Mouse (Mus musculus): ENCODE measurements around the gene Cstf3.
A peak's percentile ranks its signal among the peaks of the same experiment; 100 is the strongest.
"Not testable (repeated sequence)": the region's sequence is repeated elsewhere in the genome, so short reads cannot be mapped to it uniquely, and the experiment has no call there.

Cstf3 gene

DNA sequence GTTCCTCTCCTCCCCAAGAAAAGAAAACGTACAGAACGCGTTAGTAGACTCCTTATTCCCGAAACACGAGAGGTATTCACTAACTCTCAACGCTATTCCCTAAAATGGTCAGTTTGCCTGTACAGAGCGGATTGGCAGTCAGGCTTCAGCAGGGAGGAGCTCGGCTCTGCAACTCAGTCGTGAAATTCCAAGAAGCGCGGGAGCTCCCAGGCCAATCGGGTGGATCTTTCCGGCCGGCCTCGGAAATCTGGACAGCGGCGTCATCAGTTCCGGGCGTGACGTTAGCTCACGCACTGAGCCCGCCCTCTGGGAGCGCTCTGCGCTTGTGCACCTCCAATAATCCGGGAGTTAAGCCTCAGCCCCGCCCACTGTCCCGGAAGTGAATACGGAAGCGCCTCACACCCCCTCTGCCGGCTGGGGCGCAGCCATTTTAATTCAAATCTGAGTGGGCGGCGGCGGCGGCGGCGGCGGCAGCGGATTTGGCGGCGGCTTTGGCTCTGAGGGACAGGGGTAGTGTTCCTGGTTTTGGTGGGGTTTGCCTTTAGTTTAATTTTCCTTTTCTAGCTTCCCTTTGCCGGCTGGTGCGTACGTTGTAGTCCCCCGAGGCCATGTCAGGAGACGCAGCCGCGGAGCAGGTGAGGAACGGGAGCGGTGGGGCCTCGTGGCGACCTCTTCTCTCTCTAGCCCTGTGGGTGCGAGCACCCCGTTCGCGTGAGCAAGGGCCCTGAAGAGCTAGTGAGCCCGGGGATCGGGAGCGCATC lies at the start of gene Cstf3:
Gene Cstf3, plus strand, starts transcription at position 456 of the 761 bp plus-strand sequence.
- peak; percentile 93 to 95 for DNase-seq (ENCODE audit: low spot score in 2 of 2)

DNA sequence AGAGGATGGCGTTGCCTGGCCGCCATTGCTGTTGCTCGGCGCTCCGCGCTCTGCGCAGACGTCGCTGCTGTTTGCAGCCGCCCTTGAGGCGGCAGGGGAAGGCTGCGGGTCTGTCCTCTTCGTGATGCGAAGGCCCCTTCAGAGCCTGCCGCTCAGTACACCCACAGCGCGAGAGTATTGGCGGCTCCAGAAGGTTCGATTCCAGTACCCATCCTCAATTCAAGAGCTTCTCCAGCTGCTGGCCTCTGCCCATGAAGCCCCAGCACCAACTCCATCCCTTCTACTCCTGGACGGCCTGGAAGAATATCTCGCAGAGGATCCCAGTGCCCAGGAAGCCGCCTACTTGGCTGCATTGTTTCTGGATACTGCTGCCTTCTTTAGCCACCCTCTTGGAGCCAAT lies 33.6 kb upstream of the Cstf3 start:
- DNase-seq (ENCODE audit: low spot score in 2 of 2), result not testable (repeated sequence)

DNA sequence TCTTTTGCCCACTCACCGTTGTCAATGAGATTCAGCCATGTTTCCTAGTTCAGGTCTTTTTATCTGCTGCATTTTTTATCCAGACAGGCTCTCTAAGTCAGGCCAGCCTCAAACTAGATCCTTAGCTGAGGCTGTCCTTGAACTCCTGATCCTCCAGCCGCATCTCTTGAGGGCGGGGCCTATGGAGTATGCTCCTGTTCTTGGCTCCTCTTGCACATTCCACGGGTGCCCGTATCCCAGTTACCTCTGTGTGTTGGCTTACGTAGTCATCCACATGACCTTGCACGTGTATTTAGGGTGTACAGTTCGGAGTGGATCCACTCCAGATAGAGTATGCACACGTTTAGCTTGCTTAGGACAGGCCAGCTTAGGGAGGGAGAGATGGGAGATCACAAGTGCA lies 32.6 kb upstream of the Cstf3 start:
- DNase-seq (ENCODE audit: low spot score in 2 of 2), result no peak

DNA sequence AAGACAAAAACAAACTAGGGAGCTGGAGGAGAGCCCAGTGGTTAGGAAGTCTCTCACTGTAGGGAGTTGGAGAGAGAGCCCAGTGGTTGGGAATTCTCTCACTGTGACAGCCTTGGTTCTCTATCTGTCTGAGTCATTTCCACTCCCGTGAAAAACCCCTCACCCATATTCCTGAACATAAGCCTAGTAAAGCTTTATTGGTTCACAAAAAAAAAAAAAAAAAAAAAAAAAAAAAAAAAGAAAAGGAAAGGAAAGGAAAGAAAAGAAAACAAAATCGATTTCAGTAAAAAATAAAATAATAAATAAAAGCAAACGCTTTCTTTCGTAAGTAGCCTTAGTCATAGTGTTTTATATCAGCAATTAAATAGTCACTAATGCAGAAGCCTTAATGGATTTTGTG lies 32.0 kb upstream of the Cstf3 start:
- DNase-seq (ENCODE audit: low spot score in 2 of 2), result no peak

DNA sequence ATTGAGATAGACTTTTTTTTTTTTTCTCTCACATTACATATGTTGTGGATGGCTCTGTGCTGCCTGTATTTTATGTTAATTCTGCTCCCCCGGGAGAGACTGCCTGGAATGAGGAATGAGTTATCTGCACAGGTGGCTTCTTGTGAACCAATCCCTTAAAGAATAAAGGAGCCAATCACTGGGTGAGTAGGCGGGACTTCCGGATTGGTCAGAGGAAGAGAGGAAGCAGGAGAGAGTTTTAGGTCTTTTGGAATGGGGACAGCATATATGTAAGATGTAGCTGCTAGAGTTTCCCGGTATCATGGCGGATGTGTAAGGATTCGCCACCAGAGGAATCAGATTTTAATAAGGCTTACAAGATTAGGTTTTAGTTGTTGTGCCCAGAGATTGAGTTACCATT lies 31.4 kb upstream of the Cstf3 start:
- no peak for DNase-seq (ENCODE audit: low spot score in 2 of 2)

DNA sequence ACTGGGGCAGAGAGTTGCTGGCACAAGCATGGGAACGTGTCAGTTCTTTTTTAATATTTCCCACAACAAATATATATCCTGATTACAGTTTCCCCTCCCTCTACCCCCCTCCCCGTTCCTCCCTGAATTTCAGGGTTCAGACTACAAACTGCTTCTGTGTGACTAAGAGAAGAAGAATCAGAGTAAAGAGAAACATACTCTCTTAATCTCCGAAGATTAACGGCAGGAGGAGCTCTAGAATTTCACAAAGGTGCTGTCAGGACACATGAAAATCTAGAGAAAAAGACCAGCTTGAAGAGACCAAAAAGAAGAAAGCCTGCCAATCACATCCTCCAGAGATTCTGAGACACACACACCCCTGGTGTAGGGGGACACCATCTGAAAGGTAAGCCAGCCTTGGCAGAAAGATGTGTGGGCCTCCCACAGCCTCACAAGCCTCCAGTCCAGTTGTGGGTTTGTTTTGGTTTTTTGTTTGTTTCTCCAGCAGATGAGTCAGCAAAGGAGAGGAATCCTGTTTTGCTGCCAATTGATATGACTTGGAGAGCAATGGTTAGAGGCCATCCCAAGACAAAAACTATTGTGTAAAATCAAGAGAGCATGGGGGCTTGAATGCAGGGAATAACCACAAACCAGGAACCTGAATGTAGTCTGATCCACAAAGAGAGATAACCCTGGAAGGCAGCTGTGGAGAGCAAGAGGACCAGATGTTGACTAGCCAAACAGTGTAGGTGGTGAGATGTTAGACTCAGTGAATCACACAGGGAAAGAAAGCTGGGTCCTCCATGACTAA lies 30.5 kb upstream of the Cstf3 start:
- DNase-seq (ENCODE audit: low spot score in 2 of 2), result no peak

DNA sequence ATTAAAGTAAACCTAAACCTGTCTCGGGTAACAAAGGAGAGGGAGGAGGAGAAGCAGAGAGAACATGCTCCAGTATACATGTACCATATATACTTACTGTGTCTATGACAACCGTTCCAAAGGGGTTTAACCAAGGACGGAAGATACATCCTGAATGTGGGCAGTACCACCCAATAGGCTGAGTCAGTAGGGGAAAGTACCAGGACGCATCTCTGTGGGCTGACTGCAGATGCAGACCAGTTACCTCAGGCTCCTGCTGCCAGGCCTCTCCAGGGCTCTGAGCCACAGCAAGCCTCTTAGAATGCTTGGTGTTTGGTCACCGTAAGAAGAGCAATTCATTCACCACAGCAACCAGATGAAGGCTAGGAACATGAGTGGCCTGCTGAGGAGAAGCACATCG lies 28.9 kb upstream of the Cstf3 start:
- DNase-seq (ENCODE audit: low spot score in 2 of 2), result no peak

DNA sequence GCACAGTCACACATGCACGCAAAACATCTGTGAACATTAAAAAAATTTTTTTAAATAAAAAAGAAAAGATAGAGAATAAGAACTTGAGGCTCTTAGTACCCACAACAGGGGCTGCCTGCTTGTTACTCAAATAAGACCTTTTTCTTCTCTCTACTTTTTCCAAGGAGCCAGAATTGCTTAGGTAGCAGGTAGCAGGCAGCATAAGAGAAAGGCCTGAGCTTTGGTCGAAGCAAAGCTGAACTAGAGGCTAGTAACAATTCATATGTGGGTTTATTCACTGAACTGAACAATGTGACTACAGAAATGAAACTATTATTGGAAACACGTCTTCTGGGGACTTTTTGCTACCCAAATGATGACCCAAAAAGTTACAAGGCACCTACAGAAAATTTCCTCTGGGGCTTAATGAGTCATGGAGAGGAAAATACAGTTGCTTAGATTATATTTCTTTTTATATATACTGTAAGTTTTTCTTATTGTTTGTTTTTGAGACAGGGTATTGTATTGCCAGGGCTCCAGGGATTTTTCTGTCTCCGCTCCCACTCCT lies 28.3 kb upstream of the Cstf3 start:
- DNase-seq (ENCODE audit: low spot score in 2 of 2), result no peak

DNA sequence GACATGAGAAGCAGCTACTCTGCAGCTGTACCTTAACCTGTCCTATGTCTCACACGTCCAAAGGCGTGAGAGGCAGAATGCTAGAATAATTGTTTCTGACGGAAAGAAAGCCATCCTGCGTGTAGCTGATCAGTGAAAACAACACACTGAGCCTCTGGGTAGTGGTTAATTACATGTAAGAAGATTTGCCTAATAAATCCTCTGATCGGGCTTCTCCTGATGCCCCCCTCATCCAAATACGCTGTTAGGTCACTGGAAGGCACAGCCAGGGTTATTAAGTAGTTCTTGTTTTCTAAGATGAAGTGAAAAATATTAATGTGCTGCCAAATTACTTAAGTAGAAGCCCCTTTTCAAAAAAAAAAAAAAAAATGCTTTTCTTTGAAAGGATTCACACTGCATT lies 18.3 kb upstream of the Cstf3 start:
- no peak for DNase-seq (ENCODE audit: low spot score in 2 of 2)

DNA sequence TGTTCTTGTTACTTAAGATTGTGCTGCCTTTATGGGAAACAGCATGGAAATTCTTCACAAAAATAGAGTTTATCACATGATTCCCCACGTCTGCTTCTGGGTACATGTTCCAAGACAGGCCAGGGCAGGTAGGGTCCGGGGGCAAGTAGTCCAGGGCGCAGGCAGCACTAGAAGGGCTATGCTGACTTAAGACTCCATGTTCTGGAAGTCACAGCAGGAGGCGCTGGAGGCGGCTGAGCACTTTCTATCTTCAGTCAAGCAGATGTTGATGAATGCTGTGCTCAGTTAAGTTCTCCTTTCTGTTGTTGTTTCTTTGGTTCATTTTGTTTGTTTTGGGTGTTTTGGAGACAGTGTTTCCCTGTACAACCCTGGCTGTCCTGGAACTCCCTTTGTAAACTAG lies 14.1 kb upstream of the Cstf3 start:
- no peak for DNase-seq (ENCODE audit: low spot score in 2 of 2)

DNA sequence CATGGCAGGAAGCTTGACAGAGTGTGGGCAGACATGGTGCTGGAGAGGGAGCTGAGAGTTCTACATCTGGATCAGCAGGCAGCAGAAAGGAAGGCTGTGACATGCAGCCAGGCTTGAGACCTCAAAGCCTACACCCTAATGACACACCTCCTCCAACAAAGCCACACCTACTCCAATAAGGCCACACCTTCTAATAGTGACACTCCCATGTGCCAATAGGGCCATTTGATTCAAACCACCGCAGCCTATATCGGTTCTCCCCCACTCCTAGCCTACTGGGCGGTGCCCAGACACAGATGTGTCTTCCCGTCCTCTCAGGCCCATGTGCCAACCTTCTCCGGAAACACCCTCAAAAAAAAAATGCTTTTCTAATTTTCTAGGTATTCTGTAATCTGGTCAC lies 12.3 kb upstream of the Cstf3 start:
- DNase-seq (ENCODE audit: low spot score in 2 of 2), result no peak

DNA sequence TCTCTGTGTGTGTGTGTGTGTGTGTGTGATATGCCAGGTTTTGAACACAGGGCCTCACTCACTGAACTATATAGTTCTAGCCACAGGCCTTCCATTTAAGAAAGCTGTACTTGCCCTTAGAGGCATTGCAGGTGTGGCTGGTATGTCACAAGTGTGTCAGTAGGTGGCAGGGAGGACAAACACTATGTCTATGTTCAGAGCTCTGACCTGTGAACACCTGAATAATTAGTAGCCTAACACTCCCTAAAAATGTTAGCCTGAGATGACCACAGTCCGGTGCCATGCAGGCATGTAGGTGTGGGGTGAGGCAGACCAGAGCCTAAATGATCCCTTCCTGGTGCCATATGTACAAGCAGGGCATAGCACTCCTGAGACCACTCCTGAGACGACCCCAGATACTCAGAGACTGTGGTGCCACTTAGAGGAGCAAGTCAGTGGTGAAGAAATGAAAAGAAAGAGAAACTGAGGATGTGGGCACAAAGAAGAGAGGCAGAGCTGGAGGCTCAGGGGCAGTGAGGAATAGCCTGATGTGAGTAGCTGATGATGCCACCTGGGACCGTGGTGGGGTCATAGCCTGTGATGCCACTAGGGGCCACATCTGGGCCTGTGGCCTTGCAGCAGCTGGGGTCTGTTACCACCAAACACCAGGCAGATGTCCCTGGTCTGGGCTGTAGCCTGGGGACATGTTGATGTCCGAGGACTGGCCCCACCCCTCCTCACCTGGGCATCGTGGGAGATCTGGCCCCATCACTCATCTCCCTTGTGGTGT lies 11.3 kb upstream of the Cstf3 start:
- no peak for DNase-seq (ENCODE audit: low spot score in 2 of 2)

DNA sequence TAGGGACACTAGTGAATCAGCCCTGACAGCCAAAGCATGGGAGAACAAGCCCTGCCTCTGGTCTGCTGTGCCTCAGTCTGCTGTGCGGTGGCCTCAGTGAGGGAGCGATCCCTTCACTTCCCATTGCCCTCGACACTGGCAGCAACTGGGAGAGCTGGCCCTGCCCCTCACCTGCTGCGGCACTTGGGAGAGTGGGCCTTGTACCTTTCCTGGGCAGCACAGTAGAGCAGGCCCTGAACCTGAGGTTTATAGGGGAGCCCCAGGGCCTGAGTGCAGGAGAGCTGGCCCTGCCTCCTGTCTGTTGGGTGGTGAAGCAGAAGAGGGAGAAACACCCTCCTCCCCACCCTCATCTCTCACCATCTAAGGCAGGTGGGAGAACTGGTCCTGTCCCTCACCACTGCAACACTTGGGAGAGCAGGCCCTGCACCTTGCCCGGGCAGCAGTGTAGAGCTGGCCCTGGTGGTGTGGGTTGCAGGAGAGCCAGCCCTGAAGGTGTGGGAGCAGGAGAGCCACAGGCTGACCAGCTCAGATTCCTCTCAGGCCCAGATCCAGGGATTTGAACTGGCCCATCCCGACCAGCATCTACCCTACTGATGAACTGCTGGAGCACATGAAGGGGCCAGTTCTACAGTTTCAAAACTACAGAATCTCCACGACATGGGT lies 10.4 kb upstream of the Cstf3 start:
- no peak for DNase-seq (ENCODE audit: low spot score in 2 of 2)

DNA sequence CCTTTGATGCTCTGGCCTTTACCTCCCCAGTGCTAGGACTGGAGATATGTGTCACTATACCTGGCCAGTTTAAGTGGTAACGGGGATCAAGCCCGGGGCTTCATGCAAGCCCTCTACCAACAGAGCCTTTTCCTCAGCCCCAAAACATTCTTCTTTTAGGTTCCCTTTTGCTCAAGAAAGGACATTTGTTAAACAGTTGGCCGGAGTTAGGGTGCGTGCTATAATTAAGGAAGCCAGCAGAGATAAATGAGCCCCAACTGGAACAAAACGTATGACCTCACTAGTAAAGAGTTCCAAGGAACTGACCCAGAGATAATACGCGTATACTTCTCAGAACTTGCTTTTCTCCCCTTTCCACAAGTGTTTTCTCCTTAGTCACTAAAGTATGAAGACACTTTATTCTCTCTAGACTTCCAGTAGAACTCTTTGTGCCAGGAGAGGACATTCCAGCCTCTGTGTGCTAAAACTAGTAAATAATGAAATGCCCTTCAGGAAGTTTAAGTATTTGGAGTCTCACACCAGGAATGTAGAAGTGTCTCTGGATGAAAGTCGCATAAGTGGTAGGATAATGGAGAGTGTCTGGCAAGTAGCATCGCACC lies 8.9 kb upstream of the Cstf3 start:
- DNase-seq (ENCODE audit: low spot score in 2 of 2), result no peak

DNA sequence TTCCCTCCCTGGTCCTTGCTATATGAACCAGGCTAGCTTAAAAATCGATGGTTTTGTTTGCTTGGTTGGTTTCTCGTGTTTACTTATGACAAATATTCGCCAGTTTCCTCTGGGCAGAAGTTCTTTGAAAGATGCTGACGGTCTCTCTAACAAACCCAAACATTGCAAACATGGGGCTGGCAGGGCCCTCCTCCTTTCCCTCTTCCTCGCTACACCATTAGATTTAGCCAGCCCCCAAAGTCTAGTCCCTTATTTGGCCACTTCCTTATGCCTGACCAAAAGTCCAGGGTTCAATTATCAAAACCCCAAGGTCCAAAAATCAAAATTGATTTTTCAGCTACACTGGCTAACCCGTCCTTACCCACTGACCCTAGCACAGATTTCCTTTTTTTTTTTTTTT lies 7.3 kb upstream of the Cstf3 start:
- DNase-seq (ENCODE audit: low spot score in 2 of 2), result no peak

DNA sequence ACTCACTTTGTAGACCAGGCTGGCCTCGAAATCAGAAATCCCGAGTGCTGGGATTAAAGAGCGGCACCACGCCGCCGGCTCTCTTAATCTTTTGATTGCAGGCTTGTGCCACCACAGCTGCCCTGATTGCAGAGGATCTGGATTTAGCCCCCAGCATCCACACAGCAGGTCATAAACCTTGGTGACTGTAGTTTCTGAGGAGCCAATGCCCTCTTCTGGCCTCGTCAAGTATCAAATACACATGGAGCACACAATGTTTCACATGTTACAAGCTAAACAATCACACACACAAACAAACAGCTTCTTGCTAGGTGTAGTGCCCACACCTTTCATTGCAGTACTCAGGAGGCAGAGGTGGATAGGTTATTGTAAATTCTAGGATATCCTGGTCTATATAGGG lies 6.1 kb upstream of the Cstf3 start:
- no peak for DNase-seq (ENCODE audit: low spot score in 2 of 2)

DNA sequence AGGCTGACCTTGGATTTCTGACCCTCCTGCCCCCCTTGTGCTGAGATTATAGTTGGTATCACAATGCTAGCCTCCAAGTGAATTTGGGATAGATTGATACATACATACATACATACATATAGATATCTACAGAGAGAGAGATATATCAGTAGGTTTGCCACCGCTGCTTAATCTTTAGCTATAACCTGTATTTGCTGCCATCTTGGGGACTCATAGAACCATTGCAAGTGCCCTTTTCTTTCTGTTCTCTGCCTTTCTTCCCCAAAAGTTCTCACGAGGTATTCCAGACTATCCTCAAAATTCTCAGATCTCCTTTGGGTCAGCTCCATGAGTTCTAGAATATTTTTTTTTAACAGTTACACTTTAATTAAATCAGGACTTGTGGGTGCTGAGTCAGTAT lies 4.7 kb upstream of the Cstf3 start:
- no peak for DNase-seq (ENCODE audit: low spot score in 2 of 2)

DNA sequence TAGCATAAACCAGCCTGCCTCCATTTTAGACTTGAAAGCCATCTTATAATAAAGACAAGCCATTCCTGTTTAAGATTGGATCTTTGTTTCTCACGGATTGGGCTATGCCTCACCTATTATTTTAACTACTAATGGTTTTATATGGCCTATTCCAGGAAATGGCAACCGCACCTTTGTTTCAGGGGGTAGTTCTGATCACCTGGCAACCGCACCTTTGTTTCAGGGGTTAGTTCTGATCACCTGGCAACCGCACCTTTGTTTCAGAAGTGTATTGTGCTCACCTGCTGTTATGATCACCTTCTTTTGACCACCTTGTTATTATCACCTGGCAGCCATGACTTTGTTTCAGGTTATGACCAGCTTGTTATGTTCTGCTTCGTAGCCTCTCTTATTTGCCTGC lies 1.8 kb upstream of the Cstf3 start:
- DNase-seq (ENCODE audit: low spot score in 2 of 2), result no peak

DNA sequence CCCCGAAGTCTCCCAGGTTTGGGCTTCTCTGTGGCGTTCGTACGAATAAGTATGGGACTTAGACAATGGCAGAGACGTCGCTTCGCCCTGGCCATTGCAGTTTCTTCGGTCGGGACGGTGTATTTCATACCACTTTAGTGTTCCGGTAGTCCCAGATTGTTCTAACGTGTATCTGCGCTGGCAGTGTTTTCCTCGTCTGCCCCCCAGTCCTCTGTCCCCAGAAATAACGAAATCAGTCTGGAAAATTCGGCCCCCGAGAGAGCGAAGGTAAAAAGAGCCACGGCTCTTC lies 450 bp downstream of the Cstf3 start:
- no peak for DNase-seq (ENCODE audit: low spot score in 2 of 2)

DNA sequence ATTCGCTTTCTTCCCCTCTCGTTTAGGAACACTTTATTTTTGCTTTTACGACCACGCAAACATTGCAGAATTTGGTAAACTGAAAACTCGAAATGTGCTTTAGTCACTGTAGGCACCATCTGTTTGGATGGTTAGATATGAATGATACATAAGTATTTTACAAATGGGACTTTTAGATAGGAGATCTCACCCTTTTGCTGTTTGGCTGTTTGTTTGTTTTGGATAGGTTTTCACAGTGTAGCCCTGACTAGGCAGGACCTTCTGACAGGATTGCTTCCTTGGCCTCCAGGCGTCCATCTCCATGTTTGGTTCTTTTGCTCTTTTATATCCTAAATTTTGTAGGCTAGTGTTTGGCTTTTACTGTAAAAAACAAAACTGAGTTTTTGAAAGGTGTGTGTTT lies 818 bp downstream of the Cstf3 start:
- no peak for DNase-seq (ENCODE audit: low spot score in 2 of 2)

DNA sequence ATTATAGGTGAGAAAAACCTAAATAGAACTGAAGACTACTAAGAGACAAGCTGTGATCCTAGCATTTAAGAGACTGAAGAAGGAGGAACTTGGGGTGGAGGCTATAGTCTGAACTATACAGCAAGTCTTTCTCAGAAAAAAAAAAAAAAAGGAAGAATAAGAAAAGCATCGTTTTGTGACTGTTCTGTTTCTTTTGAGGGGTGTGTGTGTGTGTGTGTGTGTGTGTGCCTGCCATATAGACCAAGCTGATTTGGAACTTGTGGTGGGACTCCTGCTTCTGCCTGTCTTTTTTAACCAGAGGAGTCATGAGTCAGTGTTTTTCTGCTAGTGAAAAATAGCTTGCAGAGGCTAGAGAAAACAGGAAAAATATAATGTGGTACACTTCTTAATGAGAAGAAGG lies 4.7 kb downstream of the Cstf3 start:
- no peak for DNase-seq (ENCODE audit: low spot score in 2 of 2)

DNA sequence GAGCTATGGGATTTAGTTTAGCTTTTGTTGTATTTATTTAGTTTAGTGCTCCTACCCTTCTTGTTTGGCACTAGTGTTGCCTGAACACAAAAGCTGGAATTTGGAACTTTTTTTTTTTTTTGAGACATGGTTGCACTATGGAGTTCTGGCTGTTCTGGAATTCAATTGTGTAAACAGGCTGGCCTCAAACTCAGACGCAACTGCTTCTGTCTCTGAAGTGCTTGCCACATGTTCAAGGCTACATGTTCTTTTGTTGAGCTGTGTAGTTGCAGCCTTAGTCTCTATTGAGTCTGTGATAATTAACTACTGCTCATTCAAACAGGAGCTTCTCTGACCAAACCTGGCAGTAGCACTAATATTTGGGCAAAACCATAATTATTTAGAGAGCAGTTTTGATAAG lies 13.1 kb downstream of the Cstf3 start:
- no peak for DNase-seq (ENCODE audit: low spot score in 2 of 2)

Data from spleen, postnatal 14 days (tissue).